Mouse (Mus musculus): ENCODE results near the gene Eif5a. TPM values are rescaled to one million over a fixed set of nuclear protein-coding genes. Genes with fewer than 3 reads are reported as not detected.

Eif5a gene
- polyA plus RNA-seq, 1 experiment: 702 TPM

- Histone ChIP-seq H3K27me3 (ENCODE audit: control insufficient read depth, insufficient read depth, low read length) (no peaks in the 10 kb centered on the region), H3K36me3 (ENCODE audit: control insufficient read depth, insufficient read depth, low read length) (no peaks in the 10 kb centered on the region; the same call in none of the 2 replicates), H3K27ac (ENCODE audit: control insufficient read depth, insufficient read depth, low read depth, low read length) (peak overlapping the region; percentile 90), H3K4me3 (ENCODE audit: control insufficient read depth, low read depth, low read length) (peak overlapping the region; percentile 83), H3K4me1 (ENCODE audit: control insufficient read depth, insufficient read depth, low read length) (peaks cover 6% of the 10 kb centered on the region)
- TF ChIP-seq POLR2A (IDR thresholded peaks at IDR 0.05; ENCODE audit: control insufficient read depth, low read depth, low read length) (peak; percentile 80), CTCF (IDR thresholded peaks at IDR 0.05; ENCODE audit: control insufficient read depth, insufficient read depth, insufficient replicate concordance, low read depth, low read length) (no peak)
These were observed 20.3 kb downstream of the Eif5a start for GRCm38 (mm10) chr11:69901406-69901846.

- Histone ChIP-seq H3K36me3 (ENCODE audit: control insufficient read depth, insufficient read depth, low read length) (no peaks in the 10 kb centered on the region; the same call in none of the 2 replicates), H3K27ac (ENCODE audit: control insufficient read depth, insufficient read depth, low read depth, low read length) (peak within 1 kb of the TSS; percentile 90), H3K27me3 (ENCODE audit: control insufficient read depth, insufficient read depth, low read length) (no peaks in the 10 kb centered on the region), H3K4me3 (ENCODE audit: control insufficient read depth, low read depth, low read length) (peak within 1 kb of the TSS; percentile 83), H3K4me1 (ENCODE audit: control insufficient read depth, insufficient read depth, low read length) (peaks cover 6% of the 10 kb centered on the region)
- TF ChIP-seq CTCF (IDR thresholded peaks at IDR 0.05; ENCODE audit: control insufficient read depth, insufficient read depth, insufficient replicate concordance, low read depth, low read length) (no peak), POLR2A (IDR thresholded peaks at IDR 0.05; ENCODE audit: control insufficient read depth, low read depth, low read length) (peak; percentile 68)
These were observed 21.0 kb downstream of the Eif5a start, which contains the start of the genes 2810408A11Rik and Neurl4 for GRCm38 (mm10) chr11:69900471-69901405. Gene 2810408A11Rik (minus strand): TSS chr11:69900987. Gene Neurl4 (plus strand): TSS chr11:69901072.

GRCm38 (mm10) chr11:69899870-69900269, 21.9 kb downstream of the Eif5a start:
- Histone ChIP-seq H3K36me3 (ENCODE audit: control insufficient read depth, insufficient read depth, low read length) (no peaks in the 10 kb centered on the region; the same call in none of the 2 replicates), H3K27ac (ENCODE audit: control insufficient read depth, insufficient read depth, low read depth, low read length) (no peak overlapping the region), H3K4me1 (ENCODE audit: control insufficient read depth, insufficient read depth, low read length) (peaks cover 6% of the 10 kb centered on the region), H3K27me3 (ENCODE audit: control insufficient read depth, insufficient read depth, low read length) (no peaks in the 10 kb centered on the region), H3K4me3 (ENCODE audit: control insufficient read depth, low read depth, low read length) (peak overlapping the region; percentile 82)
- no peak for TF ChIP-seq CTCF (IDR thresholded peaks at IDR 0.05; ENCODE audit: control insufficient read depth, insufficient read depth, insufficient replicate concordance, low read depth, low read length)
- TF ChIP-seq POLR2A (IDR thresholded peaks at IDR 0.05; ENCODE audit: control insufficient read depth, low read depth, low read length): no peak

- TF ChIP-seq POLR2A (IDR thresholded peaks at IDR 0.05; ENCODE audit: control insufficient read depth, low read depth, low read length) (no peak), CTCF (IDR thresholded peaks at IDR 0.05; ENCODE audit: control insufficient read depth, insufficient read depth, insufficient replicate concordance, low read depth, low read length) (no peak)
- Histone ChIP-seq H3K27me3 (ENCODE audit: control insufficient read depth, insufficient read depth, low read length) (no peaks in the 10 kb centered on the region), H3K4me1 (ENCODE audit: control insufficient read depth, insufficient read depth, low read length) (peaks cover 1% of the 10 kb centered on the region), H3K4me3 (ENCODE audit: control insufficient read depth, low read depth, low read length) (no peak within 1 kb of the TSS), H3K27ac (ENCODE audit: control insufficient read depth, insufficient read depth, low read depth, low read length) (no peak within 1 kb of the TSS), H3K36me3 (ENCODE audit: control insufficient read depth, insufficient read depth, low read length) (no peaks in the 10 kb centered on the region)
These were observed 26.5 kb downstream of the Eif5a start, which contains the start of gene Acap1 for GRCm38 (mm10) chr11:69895291-69895690. Gene Acap1 (minus strand): TSS chr11:69895539.

GRCm38 (mm10) chr11:69894671-69895070, 27.1 kb downstream of the Eif5a start:
- H3K4me3 ChIP-seq (ENCODE audit: control insufficient read depth, low read depth, low read length): no peak overlapping the region
- no peaks in the 10 kb centered on the region for H3K36me3 ChIP-seq (ENCODE audit: control insufficient read depth, insufficient read depth, low read length)
- H3K27ac ChIP-seq (ENCODE audit: control insufficient read depth, insufficient read depth, low read depth, low read length): no peak overlapping the region
- no peaks in the 10 kb centered on the region for H3K4me1 ChIP-seq (ENCODE audit: control insufficient read depth, insufficient read depth, low read length)
- H3K27me3 ChIP-seq (ENCODE audit: control insufficient read depth, insufficient read depth, low read length): no peaks in the 10 kb centered on the region
- TF ChIP-seq POLR2A (IDR thresholded peaks at IDR 0.05; ENCODE audit: control insufficient read depth, low read depth, low read length): no peak
- no peak for TF ChIP-seq CTCF (IDR thresholded peaks at IDR 0.05; ENCODE audit: control insufficient read depth, insufficient read depth, insufficient replicate concordance, low read depth, low read length)

- Histone ChIP-seq H3K27ac (ENCODE audit: control insufficient read depth, insufficient read depth, low read depth, low read length) (no peak overlapping the region), H3K4me1 (ENCODE audit: control insufficient read depth, insufficient read depth, low read length) (no peaks in the 10 kb centered on the region), H3K27me3 (ENCODE audit: control insufficient read depth, insufficient read depth, low read length) (no peaks in the 10 kb centered on the region), H3K4me3 (ENCODE audit: control insufficient read depth, low read depth, low read length) (no peak overlapping the region), H3K36me3 (ENCODE audit: control insufficient read depth, insufficient read depth, low read length) (no peaks in the 10 kb centered on the region)
- TF ChIP-seq CTCF (IDR thresholded peaks at IDR 0.05; ENCODE audit: control insufficient read depth, insufficient read depth, insufficient replicate concordance, low read depth, low read length): no peak
- TF ChIP-seq POLR2A (IDR thresholded peaks at IDR 0.05; ENCODE audit: control insufficient read depth, low read depth, low read length): no peak
These were observed 30.3 kb downstream of the Eif5a start for GRCm38 (mm10) chr11:69891482-69891881.

GRCm38 (mm10) chr11:69886907-69887635, 34.7 kb downstream of the Eif5a start:
- Histone ChIP-seq H3K4me3 (ENCODE audit: control insufficient read depth, low read depth, low read length) (no peak overlapping the region), H3K27ac (ENCODE audit: control insufficient read depth, insufficient read depth, low read depth, low read length) (no peak overlapping the region), H3K27me3 (ENCODE audit: control insufficient read depth, insufficient read depth, low read length) (no peaks in the 10 kb centered on the region), H3K4me1 (ENCODE audit: control insufficient read depth, insufficient read depth, low read length) (peaks cover 5% of the 10 kb centered on the region), H3K36me3 (ENCODE audit: control insufficient read depth, insufficient read depth, low read length) (no peaks in the 10 kb centered on the region)
- no peak for TF ChIP-seq POLR2A (IDR thresholded peaks at IDR 0.05; ENCODE audit: control insufficient read depth, low read depth, low read length)
- TF ChIP-seq CTCF (IDR thresholded peaks at IDR 0.05; ENCODE audit: control insufficient read depth, insufficient read depth, insufficient replicate concordance, low read depth, low read length): no peak; the same call in 1 of the 2 replicates

Measured in testis, adult 2 months (tissue).